Comparison of ENCODE assay signal across 7 mouse cellular contexts in genomic region chr16:31081891-31082290, GRCm38 (mm10). TPM values are rescaled to one million over a fixed set of nuclear protein-coding genes. Genes with fewer than 3 reads are reported as not detected.
DNase-seq lines count a peak whose midpoint lies in the region; ATAC-seq and TF ChIP-seq lines count a peak whose summit lies in the region.

No protein-coding gene starts in this region.

- TF ChIP-seq POLR2A in myocyte (IDR thresholded peaks at IDR 0.05; ENCODE audit: insufficient read length, low read depth): no peak

- H3K4me1 ChIP-seq in kidney, embryonic 16.5 days (ENCODE audit: insufficient read depth, low read length): peaks cover 15% of the 10 kb centered on the region
- H3K4me1 ChIP-seq in forebrain, embryonic 13.5 days: peaks cover 14% of the 10 kb centered on the region
- peaks cover 28% of the 10 kb centered on the region for H3K4me1 ChIP-seq in limb, embryonic 10.5 days

- no peak overlapping the region for H3K27ac ChIP-seq in kidney, embryonic 16.5 days (ENCODE audit: low read length)
- H3K27ac ChIP-seq in forebrain, embryonic 13.5 days: no peak overlapping the region
- peak overlapping the region; percentile 90; the same call in 1 of the 2 replicates for H3K27ac ChIP-seq in limb, embryonic 10.5 days

- H3K9me3 ChIP-seq in kidney, embryonic 16.5 days (ENCODE audit: low read length): no peaks in the 10 kb centered on the region
- no peaks in the 10 kb centered on the region for H3K9me3 ChIP-seq in forebrain, embryonic 13.5 days (replicated peaks)
- no peaks in the 10 kb centered on the region for H3K9me3 ChIP-seq in limb, embryonic 10.5 days (replicated peaks)

- no peaks in the 10 kb centered on the region for H3K27me3 ChIP-seq in kidney, embryonic 16.5 days (ENCODE audit: insufficient read depth, low read length)
- no peaks in the 10 kb centered on the region for H3K27me3 ChIP-seq in forebrain, embryonic 13.5 days
- no peaks in the 10 kb centered on the region for H3K27me3 ChIP-seq in limb, embryonic 10.5 days (ENCODE audit: low read depth, poor library complexity, severe bottlenecking)
- no peaks in the 10 kb centered on the region for H3K27me3 ChIP-seq in myocyte (ENCODE audit: control insufficient read depth, insufficient read depth, insufficient read length)

- peak overlapping the region; percentile 97 for H3K4me2 ChIP-seq in kidney, embryonic 16.5 days (replicated peaks; ENCODE audit: low read depth, low read length)
- H3K4me2 ChIP-seq in forebrain, embryonic 13.5 days: peak overlapping the region; percentile 97
- peak overlapping the region; percentile 71 for H3K4me2 ChIP-seq in myocyte (ENCODE audit: low read depth)

- 0 out of 2 replicates have a peak, but pooled peaks cover 3% of the 10 kb centered on the region for H3K36me3 ChIP-seq in kidney, embryonic 16.5 days (ENCODE audit: insufficient read depth, low read length)
- no peaks in the 10 kb centered on the region for H3K36me3 ChIP-seq in forebrain, embryonic 13.5 days (ENCODE audit: poor library complexity, severe bottlenecking)
- H3K36me3 ChIP-seq in limb, embryonic 10.5 days: peaks cover 11% of the 10 kb centered on the region; the same call in 1 of the 2 replicates
- H3K36me3 ChIP-seq in myocyte (ENCODE audit: control insufficient read depth, insufficient read depth): no peaks in the 10 kb centered on the region

- H3K79me2 ChIP-seq in myocyte (ENCODE audit: control insufficient read depth, insufficient read depth): no peaks in the 10 kb centered on the region

- no peak overlapping the region for H3ac ChIP-seq in myocyte (ENCODE audit: control insufficient read depth, insufficient read length)

- no peak for ATAC-seq in kidney, embryonic 16.5 days (ENCODE audit: low FRiP score, low TSS enrichment)
- no peak for ATAC-seq in forebrain, embryonic 13.5 days

- DNase-seq in kidney, adult 8-10 months: no peak
- no peak for DNase-seq in limb, embryonic 10.5 days (ENCODE audit: low spot score)
- no peak for DNase-seq in left cerebral cortex, adult 9 months (ENCODE audit: low spot score in 2 of 2)
- no peak for DNase-seq in thymus, postnatal 14 days

- H3K4me3 ChIP-seq in kidney, embryonic 16.5 days (ENCODE audit: low read length): no peak overlapping the region
- no peak overlapping the region for H3K4me3 ChIP-seq in forebrain, embryonic 13.5 days
- H3K4me3 ChIP-seq in limb, embryonic 10.5 days: peak overlapping the region; percentile 83; the same call in 1 of the 2 replicates
- H3K4me3 ChIP-seq in myocyte: no peak overlapping the region

- no peak overlapping the region for H3K9ac ChIP-seq in kidney, embryonic 16.5 days (replicated peaks; ENCODE audit: low read length)
- H3K9ac ChIP-seq in forebrain, embryonic 13.5 days: no peak overlapping the region

- WGBS in kidney, embryonic 16.5 days: 72% methylated on average over 6 of the region's 6 CpGs
- 65% methylated on average over 6 of the region's 6 CpGs for WGBS in forebrain, embryonic 13.5 days
- WGBS in limb, embryonic 10.5 days: 69% methylated on average over 6 of the region's 6 CpGs

TF ChIP-seq in myocyte, 11 proteins besides CTCF, POLR2A, EP300 and RAD21:
- TF ChIP-seq MAX (IDR thresholded peaks at IDR 0.05; ENCODE audit: low read depth): no peak
- TF ChIP-seq USF1 (IDR thresholded peaks at IDR 0.05; ENCODE audit: low read depth): no peak
- no peak for TF ChIP-seq MYOD1 (IDR thresholded peaks at IDR 0.05; ENCODE audit: control insufficient read depth in 1 of 3, insufficient read length in 2 of 3, low read depth in 2 of 3)
- no peak for TF ChIP-seq TCF3 (IDR thresholded peaks at IDR 0.05; ENCODE audit: insufficient read length, low read depth)
- no peak for TF ChIP-seq TCF12 (IDR thresholded peaks at IDR 0.05; ENCODE audit: insufficient read depth, poor library complexity, severe bottlenecking)
- TF ChIP-seq POLR2AphosphoS2 (IDR thresholded peaks at IDR 0.05; ENCODE audit: insufficient read length, low read depth): no peak
- TF ChIP-seq REST (IDR thresholded peaks at IDR 0.05; ENCODE audit: insufficient read depth, insufficient read length): no peak
- no peak for TF ChIP-seq CEBPB (IDR thresholded peaks at IDR 0.05; ENCODE audit: insufficient read depth, poor library complexity, severe bottlenecking)
- TF ChIP-seq MYOG (IDR thresholded peaks at IDR 0.05; ENCODE audit: control insufficient read depth in 1 of 3, insufficient read depth in 1 of 3, insufficient read length in 2 of 3, low read depth in 2 of 3): no peak
- TF ChIP-seq E2F4 (IDR thresholded peaks at IDR 0.05; ENCODE audit: insufficient read depth): no peak
- TF ChIP-seq SRF (IDR thresholded peaks at IDR 0.05; ENCODE audit: control insufficient read depth, insufficient read length, low read depth): no peak

RNA-seq across cellular contexts. Expression of gene Xxylt1, which starts 0.7 kb away (rescaled TPM):
- 12.0 and 18.8 TPM in 2 replicates for polyA plus RNA-seq in kidney, embryonic 16.5 days (2015; fragmentation: Nextera tagmentation; extraction: Ambion mirVana)
- 7.3 and 7.5 TPM in 2 replicates for polyA plus RNA-seq in forebrain, embryonic 13.5 days (2015; fragmentation: Nextera tagmentation; extraction: Ambion mirVana)
- polyA plus RNA-seq in limb, embryonic 10.5 days (2016; fragmentation: Nextera tagmentation; extraction: Ambion mirVana): 16.4 and 16.6 TPM in 2 replicates
- 7.6 TPM for polyA plus RNA-seq in myocyte (2012; fragmentation: generic; extraction: Trizol)
